Mouse (Mus musculus) heart, embryonic 14.5 days (tissue): ENCODE data around the gene Btbd6. TPM values are rescaled to one million over a fixed set of nuclear protein-coding genes. Genes with fewer than 3 reads are reported as not detected.
A peak's percentile ranks its signal among the peaks of the same experiment; 100 is the strongest.

ENCODE experiments used
- ATAC-seq: fragments of 200-750 bp; cut with Nextera tagmentation; 2 replicates; pipeline ENCODE4 v1.8.0; 2017; ENCODE audit warnings: low read depth, moderate TSS enrichment; ENCODE audit not compliant: insufficient number of reproducible peaks, insufficient read depth, low FRiP score
- H3K27ac ChIP-seq, 2 experiments: fragments of 200-500 bp in 1 of 2; fragments of 300-500 bp in 1 of 2; sonication (generic) in 1 of 2; replicated peaks in 1 of 2; 2 replicates each; pipeline ENCODE4 v1.5.1; 2012 to 2014; ENCODE audit warnings: low read depth in 2 of 2, low read length in 2 of 2, control low read depth in 1 of 2, mild to moderate bottlenecking in 1 of 2, mixed read lengths in 1 of 2; ENCODE audit not compliant: control insufficient read depth in 1 of 2, insufficient read depth in 1 of 2
- H3K27me3 ChIP-seq: fragments of 300-500 bp; sonication (generic); 2 replicates; pipeline ENCODE4 v1.6.1; 2014; ENCODE audit warnings: mild to moderate bottlenecking, low read length, control low read depth; ENCODE audit not compliant: control insufficient read depth, insufficient read depth
- H3K36me3 ChIP-seq: fragments of 300-500 bp; sonication (generic); 2 replicates; pipeline ENCODE4 v1.6.1; 2014; ENCODE audit warnings: mild to moderate bottlenecking, control low read depth, low read length, mixed read lengths; ENCODE audit not compliant: control insufficient read depth, insufficient read depth
- H3K4me1 ChIP-seq, 2 experiments: fragments of 200-500 bp in 1 of 2; fragments of 300-500 bp in 1 of 2; sonication (generic) in 1 of 2; 2 replicates each; pipeline ENCODE4 v1.6.1; 2012 to 2014; ENCODE audit warnings: low read length in 2 of 2, control low read depth in 1 of 2, mixed read lengths in 1 of 2; ENCODE audit not compliant: control insufficient read depth in 2 of 2, insufficient read depth in 2 of 2
- H3K4me2 ChIP-seq: fragments of 300-500 bp; sonication (generic); 2 replicates; pipeline ENCODE4 v1.6.1; 2014; ENCODE audit warnings: mild to moderate bottlenecking, low read length
- H3K4me3 ChIP-seq, 2 experiments: fragments of 200-500 bp in 1 of 2; fragments of 300-500 bp in 1 of 2; sonication (generic) in 1 of 2; 2 replicates each; pipeline ENCODE4 v1.5.1; 2012 to 2014; ENCODE audit warnings: low read length in 2 of 2, mild to moderate bottlenecking in 2 of 2, control low read depth in 1 of 2, low read depth in 1 of 2, moderate library complexity in 1 of 2; ENCODE audit not compliant: control insufficient read depth in 1 of 2, insufficient read depth in 1 of 2
- H3K9ac ChIP-seq: fragments of 300-500 bp; sonication (generic); 2 replicates; pipeline ENCODE4 v1.6.1; 2014; ENCODE audit warnings: mild to moderate bottlenecking, low read length
- H3K9me3 ChIP-seq: fragments of 300-500 bp; sonication (generic); 2 replicates; pipeline ENCODE4 v1.6.1; 2016; ENCODE audit warnings: low read length, control low read depth; ENCODE audit not compliant: control insufficient read depth
- WGBS: fragments of 180-500 bp; shearing (Covaris S2); extraction: QIAGEN DNeasy Blood & Tissue Kit; methylation state at CpG from one replicate; pipeline ENCODE4 v1.1.7; 2014; 5-methylcytosine and 5-hydroxymethylcytosine counted together
- polyA plus RNA-seq: library from polyadenylated mRNA; unstranded; fragments of >200 nt; fragmentation: Nextera tagmentation; extraction: Ambion mirVana; gene quantifications from 2 replicates; pipeline ENCODE4 v1.2.1, GENCODE M21; 2014

Btbd6 gene
- polyA plus RNA-seq, 1 experiment from 2014 or later, result 25.9 TPM

DNA sequence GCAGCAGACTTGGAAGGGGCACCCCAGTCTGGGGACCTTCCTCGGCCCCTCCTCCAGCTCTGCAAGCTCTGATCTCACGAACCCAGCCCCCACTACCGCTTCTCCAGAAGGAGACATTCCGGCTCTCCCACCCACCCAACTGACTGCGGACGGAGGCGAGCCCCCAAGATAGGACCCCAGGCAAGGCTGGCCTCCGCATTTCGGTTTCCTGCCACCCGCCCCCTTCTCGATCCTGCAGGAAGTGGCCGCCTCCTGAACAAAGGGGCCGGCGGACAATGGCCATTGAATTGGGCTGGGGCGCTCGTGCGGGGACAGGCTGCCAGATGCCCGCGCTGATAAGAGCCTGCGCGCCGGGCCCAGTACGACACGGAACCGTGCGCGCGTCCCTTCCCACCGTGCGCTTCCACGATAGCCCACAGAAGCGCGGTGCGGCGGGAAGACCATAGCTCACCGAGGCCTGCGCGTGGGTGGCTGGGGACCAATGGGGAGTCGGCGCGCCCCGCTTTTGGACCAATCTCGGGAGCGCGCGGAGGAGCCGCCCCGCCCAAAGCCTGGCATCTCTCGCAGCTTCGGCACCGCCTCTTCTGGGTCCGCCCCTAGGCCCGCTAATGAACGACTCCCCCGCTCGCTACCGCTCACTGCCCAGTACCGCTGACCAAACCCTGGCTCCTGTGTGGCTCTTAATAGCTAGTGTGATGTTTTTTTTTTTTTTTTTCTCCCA, 26.1 kb upstream of the Btbd6 start:
- under 1% methylated on average over 57 of the region's 58 CpGs for WGBS
- H3K4me1 ChIP-seq, result peaks cover 32 to 34% of the 10 kb centered on the region in 2 experiments

DNA sequence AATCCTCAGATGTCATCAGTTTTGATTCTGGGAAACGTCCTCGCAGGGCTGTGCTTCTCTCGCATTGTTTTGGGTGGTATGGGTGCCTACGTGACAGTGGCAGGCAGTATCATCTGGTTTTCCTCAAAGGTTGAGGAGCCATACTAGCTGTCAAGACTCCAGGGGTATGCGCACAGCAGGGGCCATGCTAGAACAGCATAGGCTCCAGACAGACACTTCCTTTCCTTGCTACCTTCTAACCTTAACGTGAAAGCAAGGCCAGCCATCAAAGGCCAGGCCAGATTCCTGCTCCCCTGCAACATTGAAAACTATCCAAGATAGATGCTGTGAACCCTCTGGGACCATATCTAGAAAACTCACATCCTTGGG, 25.5 kb upstream of the Btbd6 start:
- peak overlapping the region; percentile 60 to 79 for H3K27ac ChIP-seq
- ATAC-seq, result no peak
- WGBS, result 2% methylated on average over 6 of the region's 6 CpGs

More for the DNA sequence above, 26.1 kb upstream of the Btbd6 start:
- peak overlapping the region; percentile 60 to 79 for H3K27ac ChIP-seq
- H3K9me3 ChIP-seq, result no peaks in the 10 kb centered on the region
- peaks cover 4% of the 10 kb centered on the region; the same call in 1 of the 2 replicates for H3K27me3 ChIP-seq
- H3K36me3 ChIP-seq, result 0 out of 2 replicates have a peak, but pooled peaks cover 4% of the 10 kb centered on the region
- ATAC-seq, result peak; percentile 64
- H3K4me3 ChIP-seq, result peak overlapping the region; percentile 55 to 63
- H3K9ac ChIP-seq, result peak overlapping the region; percentile 80
- peak overlapping the region; percentile 99 for H3K4me2 ChIP-seq

DNA sequence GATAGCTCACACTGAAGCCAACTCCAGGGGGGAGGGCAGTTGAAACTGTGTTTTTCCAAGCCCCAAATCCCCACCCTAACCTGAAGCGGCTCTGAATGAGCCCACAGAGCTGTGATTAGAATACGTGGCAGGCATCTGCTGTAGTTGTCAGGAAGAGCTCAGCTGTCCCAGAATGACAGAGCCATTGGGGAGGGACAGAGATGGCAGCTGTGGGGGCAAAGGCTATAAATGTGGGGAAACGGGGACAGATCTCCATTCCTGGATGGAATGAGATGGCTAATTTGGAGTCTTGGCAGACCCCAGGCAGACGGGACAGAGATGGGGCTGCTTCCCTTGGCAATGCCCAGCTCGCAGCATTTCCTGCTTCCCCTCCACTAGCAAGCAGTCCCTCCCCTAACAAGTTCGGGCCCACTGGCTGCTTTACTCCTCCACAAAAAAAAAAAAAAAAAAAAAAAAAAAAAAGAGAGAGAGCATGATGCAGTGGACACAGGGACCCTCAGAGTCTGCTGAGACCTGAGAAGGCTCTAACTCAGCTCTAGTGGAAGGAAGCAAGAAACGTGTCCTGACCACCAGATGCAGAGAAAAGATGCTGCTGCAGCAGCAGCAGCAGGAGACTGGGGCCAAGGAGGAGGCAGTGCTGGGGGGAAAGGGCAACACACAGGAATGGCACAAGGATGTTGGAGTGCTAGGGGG, 25.0 kb upstream of the Btbd6 start:
- no peaks in the 10 kb centered on the region for H3K9me3 ChIP-seq
- H3K27ac ChIP-seq, result peak overlapping the region; percentile 60 to 79
- H3K9ac ChIP-seq, result peak overlapping the region; percentile 80; the same call in 1 of the 2 replicates
- H3K4me1 ChIP-seq, result peaks cover 32 to 36% of the 10 kb centered on the region in 2 experiments
- 0 out of 2 replicates have a peak, but pooled peaks cover 4% of the 10 kb centered on the region for H3K36me3 ChIP-seq
- H3K4me3 ChIP-seq, result peak overlapping the region in 1 of 2 experiments; percentile 63; a peak in 1 of 4 replicates
- peaks cover 4% of the 10 kb centered on the region; the same call in 1 of the 2 replicates for H3K27me3 ChIP-seq
- 19% methylated on average over 7 of the region's 7 CpGs for WGBS
- ATAC-seq, result no peak
- peak overlapping the region; percentile 99 for H3K4me2 ChIP-seq

More for the DNA sequence above, 25.5 kb upstream of the Btbd6 start:
- peak overlapping the region; percentile 99 for H3K4me2 ChIP-seq
- peaks cover 32 to 35% of the 10 kb centered on the region in 2 experiments for H3K4me1 ChIP-seq
- peak overlapping the region; percentile 80 for H3K9ac ChIP-seq
- H3K9me3 ChIP-seq, result no peaks in the 10 kb centered on the region
- H3K4me3 ChIP-seq, result peak overlapping the region; percentile 55 to 63
- H3K27me3 ChIP-seq, result peaks cover 4% of the 10 kb centered on the region; the same call in 1 of the 2 replicates
- H3K36me3 ChIP-seq, result 0 out of 2 replicates have a peak, but pooled peaks cover 4% of the 10 kb centered on the region

DNA sequence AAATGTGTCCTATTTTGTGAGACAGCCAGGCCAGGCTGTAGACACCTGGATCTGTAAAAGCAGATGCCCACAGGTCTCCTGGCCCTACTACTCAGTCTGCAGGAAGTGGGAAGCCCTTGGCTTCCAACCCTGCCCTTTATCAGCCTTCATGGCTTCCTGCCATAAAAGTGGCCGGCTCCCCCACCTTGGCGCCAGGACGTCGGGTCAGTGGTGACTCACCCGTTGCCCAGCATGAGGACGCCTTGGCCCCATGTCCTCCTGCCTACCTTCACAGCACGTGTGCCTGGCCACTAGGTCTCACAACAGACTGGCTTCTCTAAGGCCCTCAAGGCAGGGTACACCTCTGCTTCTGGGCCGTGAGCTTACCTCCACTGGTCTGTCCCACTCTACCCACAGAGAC, 23.8 kb upstream of the Btbd6 start:
- peak; percentile 33 for ATAC-seq
- 33% methylated on average over 8 of the region's 8 CpGs for WGBS
- Histone ChIP-seq H3K9me3 (no peaks in the 10 kb centered on the region), H3K36me3 (0 out of 2 replicates have a peak, but pooled peaks cover 4% of the 10 kb centered on the region), H3K9ac (no peak overlapping the region), H3K4me2 (0 out of 2 replicates have a peak overlapping the region, but pooled peaks have one; percentile 15), H3K4me1 (peaks cover 32 to 36% of the 10 kb centered on the region in 2 experiments), H3K27ac (peak overlapping the region; percentile 46 to 54), H3K4me3 (no peak overlapping the region), H3K27me3 (peaks cover 4% of the 10 kb centered on the region; the same call in 1 of the 2 replicates)

DNA sequence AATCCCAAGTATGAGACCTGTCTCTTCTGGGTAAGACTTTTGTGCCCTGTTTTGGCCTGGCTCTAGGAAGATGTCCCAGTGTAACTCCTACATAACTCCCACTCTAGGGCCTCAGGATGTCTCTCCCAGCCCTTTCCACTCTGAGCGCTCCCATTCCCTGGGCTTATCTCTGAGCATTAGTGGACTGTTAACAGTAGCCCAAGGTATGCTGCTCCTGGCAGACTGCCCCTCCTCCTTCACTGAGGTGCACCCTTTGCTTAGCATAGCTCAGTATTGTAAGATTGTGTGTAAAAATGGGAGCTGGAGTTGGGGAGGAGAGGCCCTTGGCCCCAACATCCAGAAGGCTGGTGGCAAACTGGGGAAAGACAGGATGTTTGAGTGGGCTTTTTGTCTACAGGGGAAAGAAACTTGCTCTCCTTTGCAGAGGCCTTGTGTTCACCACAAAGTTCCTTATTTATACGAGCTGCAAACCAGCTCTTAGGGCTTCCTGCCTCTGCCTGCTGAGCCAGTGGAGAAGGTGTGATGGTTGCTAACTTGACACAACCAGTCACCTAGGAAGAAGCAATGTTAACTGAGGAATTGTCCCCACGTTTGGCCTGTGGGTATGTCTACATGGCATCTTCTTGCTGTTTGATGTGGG, 23.2 kb upstream of the Btbd6 start:
- Histone ChIP-seq H3K4me1 (peaks cover 35 to 38% of the 10 kb centered on the region in 2 experiments), H3K36me3 (0 out of 2 replicates have a peak, but pooled peaks cover 4% of the 10 kb centered on the region), H3K4me3 (no peak overlapping the region), H3K4me2 (0 out of 2 replicates have a peak overlapping the region, but pooled peaks have one; percentile 15), H3K27me3 (peaks cover 4% of the 10 kb centered on the region; the same call in 1 of the 2 replicates), H3K9me3 (no peaks in the 10 kb centered on the region), H3K27ac (peak overlapping the region; percentile 46 to 54), H3K9ac (no peak overlapping the region)
- ATAC-seq, result no peak
- WGBS, result 39% methylated on average over 3 of the region's 3 CpGs

DNA sequence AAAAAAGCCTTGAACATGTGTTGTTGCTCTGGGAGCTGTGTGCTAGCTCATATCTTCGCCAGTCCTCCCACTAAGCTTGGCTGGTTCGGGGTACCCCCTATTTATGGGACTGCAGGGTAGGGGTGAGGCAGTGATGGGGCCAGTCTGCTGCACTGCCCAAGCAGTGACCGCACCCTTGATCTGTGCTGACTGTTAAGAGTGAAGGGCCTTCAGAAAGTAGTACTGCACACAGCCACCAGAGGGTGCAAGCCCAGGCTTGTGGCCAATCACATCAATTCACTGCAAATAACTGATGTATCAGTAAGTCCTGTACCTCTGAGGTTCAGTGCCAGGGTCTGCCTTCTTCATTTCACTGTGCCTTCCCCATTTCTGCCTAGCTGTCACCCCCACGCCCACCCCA, 20.5 kb upstream of the Btbd6 start:
- no peak overlapping the region for H3K27ac ChIP-seq
- H3K4me2 ChIP-seq, result no peak overlapping the region
- H3K36me3 ChIP-seq, result peaks cover 21% of the 10 kb centered on the region
- H3K9ac ChIP-seq, result no peak overlapping the region
- no peak overlapping the region for H3K4me3 ChIP-seq
- no peaks in the 10 kb centered on the region for H3K9me3 ChIP-seq
- 42% methylated on average over 4 of the region's 4 CpGs for WGBS
- ATAC-seq, result no peak
- H3K27me3 ChIP-seq, result no peaks in the 10 kb centered on the region
- peaks cover 36 to 37% of the 10 kb centered on the region in 2 experiments for H3K4me1 ChIP-seq

DNA sequence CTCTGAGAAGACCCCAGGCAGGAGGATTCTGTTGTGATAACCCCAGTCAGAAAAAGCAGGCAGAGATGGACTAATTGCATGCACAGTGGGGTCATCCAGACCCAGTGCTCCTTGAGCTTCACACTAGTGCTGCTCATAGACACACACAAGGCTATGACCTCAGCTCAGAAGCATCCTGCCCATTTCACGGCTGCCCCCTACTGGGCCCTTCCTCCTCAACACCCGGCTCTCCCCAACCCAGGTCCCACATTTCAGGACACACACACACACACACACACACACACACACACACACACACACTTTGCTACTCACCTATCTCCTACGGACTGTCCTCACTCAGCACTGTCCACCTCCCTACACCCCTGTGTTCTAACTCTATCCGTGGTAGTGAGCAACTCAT, 18.0 kb upstream of the Btbd6 start:
- H3K27ac ChIP-seq, result peak overlapping the region; percentile 33 to 62; a peak in 3 of 4 replicates

More for the DNA sequence above, 18.0 kb upstream of the Btbd6 start:
- WGBS, result 18% methylated on average over 4 of the region's 4 CpGs
- ATAC-seq, result no peak
- Histone ChIP-seq H3K9ac (0 out of 2 replicates have a peak overlapping the region, but pooled peaks have one; percentile 21), H3K4me2 (no peak overlapping the region), H3K27me3 (no peaks in the 10 kb centered on the region), H3K4me3 (no peak overlapping the region), H3K9me3 (no peaks in the 10 kb centered on the region), H3K36me3 (peaks cover 46% of the 10 kb centered on the region), H3K4me1 (peaks cover 24 to 30% of the 10 kb centered on the region in 2 experiments)
